Mouse (Mus musculus) adipocyte (in vitro differentiated cells): ENCODE measurements around the gene Ugt1a5.
A peak's percentile ranks its signal among the peaks of the same experiment; 100 is the strongest.
"Not testable (repeated sequence)": the region's sequence is repeated elsewhere in the genome, so short reads cannot be mapped to it uniquely, and the experiment has no call there.

Experiments used
- DNase-seq: peaks from one replicate; pipeline ENCODE4 v3.0.0-alpha.2; 2016; ENCODE audit warnings: low spot score

Gene Ugt1a5

GRCm38 (mm10) chr1:88165711-88166110 lies at the start of gene Ugt1a5:
Gene Ugt1a5, plus strand, starts transcription at chr1:88166012.
- no peak for DNase-seq

- not testable (repeated sequence) for DNase-seq
These were observed 45.3 kb upstream of the Ugt1a5 start for GRCm38 (mm10) chr1:88120550-88120949.

- DNase-seq: peak; percentile 54
These were observed 44.3 kb upstream of the Ugt1a5 start for GRCm38 (mm10) chr1:88121521-88121920.

GRCm38 (mm10) chr1:88125827-88126360 lies 39.9 kb upstream of the Ugt1a5 start:
- not testable (repeated sequence) for DNase-seq

- peak; percentile 59 for DNase-seq
These were observed 36.7 kb upstream of the Ugt1a5 start for GRCm38 (mm10) chr1:88129091-88129490.

- DNase-seq: peak; percentile 30
These were observed 35.6 kb upstream of the Ugt1a5 start for GRCm38 (mm10) chr1:88130223-88130622.

GRCm38 (mm10) chr1:88133908-88134456 lies 31.8 kb upstream of the Ugt1a5 start:
- DNase-seq: no peak

- peak; percentile 86 for DNase-seq
These were observed 31.3 kb upstream of the Ugt1a5 start, which contains the start of gene Ugt1a6a for GRCm38 (mm10) chr1:88134457-88135011. Gene Ugt1a6a, plus strand, starts transcription at chr1:88134809.

- peak; percentile 78 for DNase-seq
These were observed 30.4 kb upstream of the Ugt1a5 start for GRCm38 (mm10) chr1:88135229-88135904.

GRCm38 (mm10) chr1:88136646-88137045 lies 29.2 kb upstream of the Ugt1a5 start:
- DNase-seq: peak; percentile 77

- DNase-seq: no peak
These were observed 28.5 kb upstream of the Ugt1a5 start for GRCm38 (mm10) chr1:88137264-88137663.

- DNase-seq: no peak
These were observed 27.7 kb upstream of the Ugt1a5 start for GRCm38 (mm10) chr1:88138145-88138544.

GRCm38 (mm10) chr1:88140492-88140891 lies 25.3 kb upstream of the Ugt1a5 start:
- DNase-seq: peak; percentile 56

- DNase-seq: not testable (repeated sequence)
These were observed 21.7 kb upstream of the Ugt1a5 start for GRCm38 (mm10) chr1:88143966-88144675.

- peak; percentile 63 for DNase-seq
These were observed 20.5 kb upstream of the Ugt1a5 start for GRCm38 (mm10) chr1:88145278-88145677.

- not testable (repeated sequence) for DNase-seq
These were observed 15.7 kb upstream of the Ugt1a5 start for GRCm38 (mm10) chr1:88150133-88150532.

GRCm38 (mm10) chr1:88158430-88158829 lies 7.4 kb upstream of the Ugt1a5 start:
- peak; percentile 84 for DNase-seq

GRCm38 (mm10) chr1:88172190-88172589 lies 6.4 kb downstream of the Ugt1a5 start:
- DNase-seq: not testable (repeated sequence)

- DNase-seq: no peak
These were observed 13.8 kb downstream of the Ugt1a5 start for GRCm38 (mm10) chr1:88179657-88180056.

- no peak for DNase-seq
These were observed 20.6 kb downstream of the Ugt1a5 start for GRCm38 (mm10) chr1:88186325-88186935.

GRCm38 (mm10) chr1:88192136-88192535 lies 26.3 kb downstream of the Ugt1a5 start:
- no peak for DNase-seq

- no peak for DNase-seq
These were observed 29.9 kb downstream of the Ugt1a5 start for GRCm38 (mm10) chr1:88195687-88196086.
